Mouse (Mus musculus) effector memory CD4-positive, alpha-beta T cell, adult 5 months (primary cell): ENCODE measurements around the gene Gm21708. TPM values are rescaled to one million over a fixed set of nuclear protein-coding genes. Genes with fewer than 3 reads are reported as not detected.

Source experiments
- polyA plus RNA-seq: library from polyadenylated mRNA; unstranded; fragments of 100-300 nt; shearing (Covaris generic); gene quantifications from one replicate; pipeline ENCODE4 v1.2.1, GENCODE M21; 2017

The Gm21708 gene
- polyA plus RNA-seq: not detected

GRCm38 (mm10) chrY:3410067-3410466 lies at the start of gene Gm21708, which contains the start of gene Gm21704:
Gm21708 (minus strand) TSS chrY:3410167.
Gm21704 (minus strand) TSS chrY:3410167.

Other genes starting within 250 kb of the Gm21708 start
- not detected for gene Gm21677, start 103.7 kb downstream of the Gm21708 start, polyA plus RNA-seq
- gene Gm21693, start 64.8 kb downstream of the Gm21708 start, polyA plus RNA-seq: not detected
- not detected for gene Gm21704, start within 50 bp of the Gm21708 start, polyA plus RNA-seq